Mouse (Mus musculus) adrenal gland, postnatal 36 days (tissue): Measurements from ENCODE around the gene Chrm5. TPM values are rescaled to one million over a fixed set of nuclear protein-coding genes. Genes with fewer than 3 reads are reported as not detected.
A peak's percentile ranks its signal among the peaks of the same experiment; 100 is the strongest.

Experiments
- DNase-seq, 2 experiments: peaks; one replicate each; pipeline ENCODE4 v3.0.0; 2021; ENCODE audit warnings: mixed read lengths in 1 of 2
- long read RNA-seq, 2 experiments: library from polyadenylated mRNA; stranded (forward); transcript quantifications; one replicate each; pipeline ENCODE4 v2.0.0; 2021; ENCODE audit warnings: borderline sequencing depth in 2 of 2
- total RNA-seq, 2 experiments: library from RNA; stranded (reverse); gene quantifications; 2 replicates each; pipeline ENCODE4 v1.2.3; 2021

Chrm5 gene
- total RNA-seq: not detected
- long read RNA-seq, experiment 1: 0 reads
- long read RNA-seq, experiment 2: 0 reads

DNA sequence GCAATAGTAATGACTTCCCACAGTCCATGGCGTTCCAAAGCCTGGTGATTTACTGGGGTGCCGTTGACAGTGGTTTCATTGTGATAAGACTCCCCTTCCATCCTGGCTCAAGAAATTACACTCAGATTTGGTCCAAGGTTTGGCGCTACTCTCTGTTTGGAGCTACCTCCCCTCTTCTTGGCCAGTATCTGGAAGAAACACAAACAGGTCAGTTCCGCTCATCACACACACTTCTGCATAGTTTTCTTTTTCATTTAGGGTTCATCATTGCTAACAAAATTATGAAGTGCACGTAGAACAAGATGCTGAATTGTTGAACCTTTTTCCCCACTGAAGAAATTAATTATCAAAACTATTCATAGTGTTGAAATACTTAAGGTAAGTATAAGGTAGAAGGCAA, at the start of gene Chrm5:
Chrm5 (minus strand) TSS at position 101 of the 400 bp plus-strand sequence.
- no peak for DNase-seq

DNA sequence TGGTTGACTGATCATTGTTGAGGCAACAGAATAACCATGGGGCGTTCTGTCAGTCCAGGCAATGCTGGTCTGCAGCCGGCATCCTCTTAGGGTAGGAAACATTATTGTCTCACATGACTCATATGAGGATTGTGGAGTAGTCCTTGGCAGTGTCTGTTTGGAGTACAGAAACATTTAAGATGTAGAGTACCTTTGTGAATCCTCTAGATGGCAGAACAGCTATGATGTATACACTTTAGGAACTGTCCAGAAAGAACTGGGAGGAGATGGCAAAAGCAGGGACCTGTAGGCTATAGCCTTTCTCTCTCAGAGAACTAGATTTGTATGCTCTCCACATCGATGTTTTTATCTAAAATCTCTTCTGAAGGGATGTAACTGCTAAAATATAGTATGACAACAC, 46.4 kb upstream of the Chrm5 start:
- no peak for DNase-seq

DNA sequence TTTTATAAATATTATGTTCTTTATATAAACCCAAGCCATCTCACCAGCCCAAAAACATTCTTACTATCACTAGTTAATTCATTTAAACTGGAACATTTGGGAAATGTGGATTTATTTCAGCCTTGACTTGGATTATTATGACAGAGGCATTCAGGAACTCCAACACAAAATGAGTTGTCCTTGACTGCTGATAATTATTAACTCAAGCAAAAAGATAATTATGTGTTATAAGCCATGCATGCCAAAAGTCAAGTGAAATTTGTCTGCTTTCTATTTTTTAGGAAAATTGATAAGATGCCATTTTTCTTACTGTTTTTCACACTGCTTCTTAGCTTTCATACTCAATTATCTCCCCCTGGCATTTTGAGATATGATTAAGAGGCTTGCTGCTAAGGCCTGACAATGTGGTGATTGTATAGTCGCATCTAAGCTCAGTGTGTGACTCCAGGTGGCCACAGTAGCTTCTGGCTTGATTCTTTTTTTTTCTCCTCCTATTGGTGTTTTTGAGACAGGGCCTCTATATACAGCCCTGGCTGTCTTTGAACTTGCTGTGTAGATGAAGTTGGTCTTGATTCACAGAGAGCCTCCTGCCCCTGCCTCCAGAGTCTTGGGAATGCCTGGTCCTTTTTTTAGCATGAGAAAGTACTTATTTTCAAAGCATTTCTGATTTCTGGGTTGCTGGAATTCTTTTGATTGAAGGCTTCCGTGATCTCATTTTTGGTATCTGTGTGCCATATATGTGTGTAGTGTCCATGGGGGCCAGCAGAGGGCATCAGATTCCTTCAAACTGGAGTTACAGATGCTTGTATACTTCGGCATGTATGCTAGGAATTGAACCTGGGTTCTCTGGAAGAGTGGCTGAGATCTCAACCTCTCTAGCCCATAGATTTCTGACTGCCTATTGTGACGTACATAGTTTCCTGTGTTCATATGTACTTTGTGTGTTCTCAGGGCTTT, 40.2 kb upstream of the Chrm5 start:
- DNase-seq: no peak

DNA sequence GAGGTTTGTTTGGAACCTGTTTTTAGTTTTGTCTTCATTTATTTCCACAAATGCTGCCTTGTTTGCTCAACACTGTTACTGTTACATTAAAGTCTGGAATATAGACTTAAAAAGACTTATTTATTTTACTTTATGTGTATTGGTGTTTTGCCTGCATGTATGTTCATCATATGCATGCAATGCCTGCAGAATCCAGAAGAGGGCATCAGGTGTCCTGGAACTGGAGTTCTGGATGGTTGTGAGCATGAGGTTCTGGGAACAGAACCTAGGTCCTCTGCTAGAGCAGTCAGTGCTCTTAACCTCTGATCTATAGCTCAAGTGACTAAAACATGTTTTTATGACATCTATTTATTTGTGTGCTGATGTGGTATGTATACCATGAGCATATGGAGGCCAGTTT, 38.0 kb upstream of the Chrm5 start:
- no peak for DNase-seq

DNA sequence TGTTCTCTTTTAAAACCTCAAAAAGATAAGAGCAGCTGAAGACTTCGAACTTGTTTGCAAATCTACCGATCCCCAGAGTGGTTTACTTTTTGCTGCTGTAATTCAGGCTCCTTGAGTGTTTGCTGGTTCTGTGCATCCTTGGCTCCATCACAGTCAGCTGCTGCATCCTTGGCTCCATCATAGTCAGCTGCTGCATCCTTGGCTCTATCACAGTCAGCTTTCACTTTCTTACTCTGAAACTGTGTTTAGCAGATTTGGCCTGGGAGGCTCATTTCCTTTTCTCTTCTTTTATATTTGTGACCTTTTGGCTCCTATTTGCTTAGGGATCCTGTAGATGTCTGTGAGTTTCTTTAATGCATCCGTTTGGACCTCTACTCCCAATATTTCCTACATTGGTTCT, 36.6 kb upstream of the Chrm5 start:
- no peak for DNase-seq

DNA sequence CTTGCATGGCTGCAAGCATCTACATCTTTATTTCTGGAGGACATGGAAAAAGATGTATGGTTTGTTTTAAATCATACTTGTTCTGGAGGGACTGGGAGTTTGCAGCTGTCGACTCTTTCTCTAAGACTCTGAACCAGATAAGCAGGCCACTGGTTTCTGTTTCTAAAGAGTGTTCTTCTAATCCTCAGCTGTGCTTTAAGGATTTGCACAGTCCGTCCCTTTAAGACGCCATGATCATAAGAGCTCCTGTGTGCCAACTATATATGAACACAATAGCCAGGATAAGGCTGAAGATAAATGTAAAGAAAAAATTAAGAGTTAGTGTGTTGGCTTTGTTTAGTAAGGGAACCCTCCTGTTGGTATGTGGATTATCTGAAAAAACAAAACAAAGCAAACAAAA, 36.2 kb upstream of the Chrm5 start:
- DNase-seq: no peak

DNA sequence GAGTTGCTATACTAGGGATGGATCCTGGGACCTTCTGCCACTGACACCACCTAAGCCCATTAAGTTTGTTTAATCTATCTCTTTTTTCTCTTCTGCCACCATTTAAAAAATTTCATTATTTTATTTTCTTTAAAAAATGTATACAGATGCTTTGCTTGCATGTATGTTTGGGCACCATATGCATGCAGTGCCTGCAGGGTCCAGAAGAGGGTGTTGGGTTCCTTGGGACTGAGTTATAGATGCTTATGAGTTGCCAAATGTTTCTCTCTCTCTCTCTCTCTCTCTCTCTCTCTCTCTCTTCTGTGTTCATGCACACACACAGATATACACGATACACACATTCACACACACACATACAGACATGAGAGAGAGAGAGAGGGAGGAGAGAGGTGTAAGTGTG, 32.5 kb upstream of the Chrm5 start:
- no peak for DNase-seq

DNA sequence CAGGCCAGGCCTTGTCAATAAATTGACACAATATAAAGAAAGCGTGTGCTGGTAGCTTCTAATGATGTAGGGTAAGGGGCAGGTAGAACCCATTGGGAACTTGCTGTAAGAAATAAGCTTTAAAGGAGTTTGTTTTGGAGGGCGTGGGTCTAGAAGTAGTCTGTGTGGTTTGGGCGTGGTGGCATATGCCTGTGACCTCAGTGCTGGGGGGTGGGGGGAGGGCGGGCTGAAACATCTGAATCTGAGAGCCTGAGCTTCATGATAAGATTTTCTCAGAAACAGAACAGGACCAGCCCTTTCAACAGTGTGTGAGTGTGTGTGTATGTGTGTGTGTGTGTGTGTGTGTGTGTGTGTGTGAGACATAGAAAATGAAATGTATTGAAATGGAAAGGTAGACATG, 29.6 kb upstream of the Chrm5 start:
- DNase-seq: no peak

DNA sequence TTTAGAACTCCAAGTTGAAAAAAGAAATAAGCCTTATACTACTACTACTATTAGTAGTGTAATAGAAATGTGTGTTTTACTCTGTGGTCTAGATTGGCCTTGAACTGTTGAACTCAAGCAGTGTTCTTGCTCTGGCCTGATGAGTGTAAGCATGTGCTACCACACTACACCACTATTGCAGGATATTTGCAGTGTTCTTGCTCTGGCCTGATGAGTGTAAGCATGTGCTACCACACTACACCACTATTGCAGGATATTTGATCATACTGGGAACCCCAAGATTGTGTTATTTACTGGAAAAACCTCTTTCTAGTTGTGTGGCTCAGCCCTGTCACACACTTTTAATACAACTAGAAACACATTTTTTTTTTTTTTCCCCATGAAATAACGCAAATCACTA, 26.9 kb upstream of the Chrm5 start:
- DNase-seq: no peak

DNA sequence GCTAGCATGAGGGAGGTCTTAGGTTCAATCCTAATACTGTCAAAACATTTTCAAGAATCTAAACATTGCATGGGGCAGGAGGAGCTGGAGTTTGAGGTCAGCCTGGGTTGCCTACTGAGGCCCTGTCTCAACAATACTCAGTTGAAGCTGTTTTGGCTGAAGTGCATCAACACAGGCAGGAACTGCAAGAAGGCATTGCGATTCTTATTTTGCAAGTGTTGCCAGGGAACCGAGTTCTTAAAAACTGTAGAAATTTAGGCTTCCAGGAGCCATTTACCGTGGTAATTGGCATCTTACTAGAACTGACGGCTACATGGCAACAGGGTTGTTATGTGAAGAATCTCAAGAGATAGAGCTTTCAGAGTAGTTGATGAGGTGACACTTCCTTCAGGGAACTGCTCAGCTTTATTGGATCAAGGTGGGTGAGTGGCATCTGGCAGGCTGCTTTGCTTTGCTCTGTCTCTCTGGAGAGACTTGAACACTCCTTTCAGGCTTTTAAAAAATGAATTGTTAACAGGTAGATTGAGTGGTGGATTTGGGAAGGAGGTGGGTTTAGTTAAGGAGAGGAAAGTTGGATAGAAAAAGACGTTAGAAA, 26.4 kb upstream of the Chrm5 start:
- no peak for DNase-seq

DNA sequence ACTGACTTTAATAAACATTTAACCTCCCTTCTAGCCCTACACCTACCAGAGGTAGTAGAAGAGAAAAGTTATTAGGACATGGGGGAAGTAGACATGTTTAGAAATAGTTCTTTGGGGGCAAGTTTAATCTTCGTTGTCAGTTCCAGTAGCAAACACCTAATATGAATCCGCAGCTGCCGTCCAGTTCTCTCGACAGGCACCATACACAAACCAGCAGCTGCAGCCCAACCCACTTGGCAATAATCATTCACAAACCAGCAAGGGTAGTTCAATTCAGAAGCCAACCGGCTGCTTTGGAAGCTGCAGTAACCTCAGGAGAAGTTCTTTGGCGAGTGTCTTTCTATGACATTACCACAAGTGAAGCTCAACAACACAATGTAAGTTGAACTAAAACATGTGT, 23.4 kb upstream of the Chrm5 start:
- DNase-seq: no peak

DNA sequence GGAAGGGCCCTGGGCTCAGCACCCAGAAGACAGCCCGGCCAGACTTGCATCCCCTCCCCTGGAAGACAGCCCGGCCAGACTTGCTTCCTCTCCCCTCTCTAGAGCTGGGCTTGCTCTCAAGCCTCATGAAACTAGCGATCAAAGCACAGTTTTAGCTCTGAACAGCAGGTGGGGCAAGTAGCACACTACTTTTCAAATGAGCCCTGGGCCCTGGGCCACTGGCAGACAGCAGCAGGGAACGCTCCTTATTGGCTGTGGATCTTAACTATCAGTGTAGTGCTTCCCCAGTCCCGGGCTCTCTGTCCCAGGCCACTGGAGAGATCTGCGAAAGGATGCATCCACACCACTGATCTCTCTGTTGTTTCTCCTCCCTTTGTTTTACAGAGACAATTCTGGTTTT, 20.6 kb upstream of the Chrm5 start:
- peak; percentile 77 to 84 for DNase-seq

DNA sequence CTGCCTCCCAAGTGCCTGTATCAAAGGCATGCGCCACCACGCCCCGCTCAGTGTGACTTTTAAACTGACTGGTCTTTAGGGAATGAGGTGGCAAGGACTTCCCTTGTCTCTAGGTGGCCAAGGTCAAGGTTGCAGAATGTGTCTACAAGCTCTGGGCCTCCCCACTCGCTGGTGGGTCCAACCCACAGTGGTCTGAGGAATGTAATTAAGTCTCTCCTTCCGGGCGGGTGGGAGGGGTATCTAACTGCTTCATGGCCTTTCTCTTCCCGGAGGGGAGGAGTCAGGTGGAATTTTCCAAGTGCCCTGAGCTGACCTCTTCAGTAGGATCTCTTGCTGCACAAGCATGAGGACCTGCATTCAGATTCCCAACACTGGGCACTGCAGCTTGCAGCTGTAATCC, 17.3 kb upstream of the Chrm5 start:
- peak in 1 of 2 experiments; percentile 9 for DNase-seq

DNA sequence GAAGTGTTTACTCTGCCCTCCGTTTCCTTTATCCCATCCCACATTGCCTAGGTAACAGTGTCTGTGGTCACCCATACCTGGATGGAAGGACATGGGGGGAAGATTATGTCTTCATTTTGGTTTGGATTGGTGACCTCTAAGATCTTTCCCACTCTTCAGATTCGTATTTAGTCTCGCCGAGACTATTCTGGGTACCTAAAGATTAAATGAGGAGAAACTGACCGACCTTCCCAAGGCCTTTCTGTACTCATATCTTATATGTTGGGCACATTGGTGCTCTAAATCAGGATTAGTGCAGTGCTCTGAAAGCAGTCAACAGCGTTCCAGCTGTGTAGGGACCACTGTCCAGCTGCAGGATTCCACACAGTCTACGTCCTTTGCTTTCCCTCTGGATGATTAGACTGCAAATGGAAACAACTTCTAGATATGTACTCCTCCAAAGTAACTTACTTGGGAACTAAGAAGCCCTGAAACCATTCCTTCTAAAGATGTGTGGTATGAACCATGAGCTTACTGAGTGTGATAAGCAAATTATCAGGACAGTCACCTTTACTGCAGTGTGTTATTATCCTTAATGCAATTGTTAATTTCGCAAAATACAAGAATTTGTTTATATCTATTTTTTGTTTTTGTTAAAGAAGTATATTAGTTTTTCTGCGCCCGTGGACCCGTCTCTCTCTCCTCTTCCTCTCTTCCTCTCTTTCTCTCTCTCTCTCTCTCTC, 13.1 kb upstream of the Chrm5 start:
- DNase-seq: no peak

DNA sequence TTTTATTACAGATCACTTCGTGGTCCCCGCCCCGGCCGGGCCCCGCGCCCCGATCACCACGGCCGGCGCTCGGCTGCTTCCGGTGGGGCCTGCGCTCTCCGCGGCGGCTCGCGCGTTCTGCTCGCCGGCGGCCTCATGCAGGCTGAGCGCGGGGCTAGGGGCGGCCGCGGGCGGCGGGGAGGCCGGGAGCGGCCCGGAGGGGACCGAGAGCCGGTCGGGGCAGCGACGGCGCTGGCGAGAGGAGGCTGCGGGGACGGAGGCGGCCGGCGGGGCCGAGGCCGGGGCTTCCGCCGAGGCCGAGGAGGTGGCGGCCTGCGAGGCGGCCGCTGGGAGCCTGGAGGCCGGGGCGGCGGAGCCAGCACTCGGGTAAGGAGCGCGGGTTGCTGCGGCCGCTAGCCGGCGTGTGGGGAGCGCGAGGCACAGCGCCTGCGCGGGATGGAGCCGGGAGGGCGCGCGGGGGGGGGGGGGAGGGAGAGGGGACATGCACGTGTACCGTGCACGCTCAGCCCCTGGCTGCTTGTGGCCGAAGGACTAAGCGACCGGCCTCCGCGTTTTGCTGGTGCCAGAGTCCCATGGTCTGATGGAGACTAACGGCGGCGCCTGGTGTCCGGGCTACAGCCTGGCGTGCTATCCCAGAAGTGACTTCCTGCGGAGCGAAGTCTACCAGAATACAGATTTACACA, 12.4 kb upstream of the Chrm5 start, which contains the start of gene Aven:
Aven (plus strand) TSS at position 109 of the 683 bp plus-strand sequence.
- peak; percentile 90 to 93 for DNase-seq

DNA sequence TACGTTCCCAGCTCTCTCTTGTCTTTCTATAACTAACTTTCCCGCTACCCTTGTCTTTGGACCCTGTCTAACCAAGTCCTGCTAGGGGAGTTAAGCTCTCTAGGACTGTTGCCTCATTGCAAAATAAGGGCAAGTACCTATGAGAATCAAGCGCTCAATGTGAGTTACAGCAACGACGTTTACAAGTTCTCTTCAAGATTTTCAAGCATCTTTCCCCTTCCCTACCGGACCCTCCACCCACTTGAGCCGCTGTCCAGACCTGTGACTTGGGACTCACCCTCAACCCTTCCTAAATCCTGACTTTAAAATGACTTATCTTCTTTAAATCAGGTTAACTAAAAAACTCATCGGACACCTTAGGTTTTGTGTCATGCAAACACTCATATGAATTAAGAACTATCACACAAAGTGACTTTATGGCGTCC, 11.9 kb upstream of the Chrm5 start:
- peak; percentile 10 to 13 for DNase-seq

DNA sequence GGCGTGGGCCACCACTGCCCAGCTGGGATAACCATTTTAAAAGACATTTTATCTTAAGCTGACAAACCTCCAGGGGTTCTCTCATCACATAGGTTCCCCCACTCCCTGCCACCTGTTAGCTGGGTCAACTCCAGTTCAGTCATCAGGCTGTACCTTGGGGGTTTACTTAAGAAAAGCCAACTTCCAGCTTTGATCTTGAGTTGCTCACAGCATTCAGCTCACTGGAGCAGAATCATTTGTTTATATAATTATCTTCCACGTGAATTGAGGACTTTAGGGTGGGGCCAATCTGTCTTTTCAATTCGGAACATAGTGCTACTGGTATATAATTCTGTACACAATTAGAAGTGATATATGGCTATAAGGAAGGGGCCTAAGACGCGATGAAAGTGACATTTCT, 11.1 kb upstream of the Chrm5 start:
- DNase-seq: no peak

DNA sequence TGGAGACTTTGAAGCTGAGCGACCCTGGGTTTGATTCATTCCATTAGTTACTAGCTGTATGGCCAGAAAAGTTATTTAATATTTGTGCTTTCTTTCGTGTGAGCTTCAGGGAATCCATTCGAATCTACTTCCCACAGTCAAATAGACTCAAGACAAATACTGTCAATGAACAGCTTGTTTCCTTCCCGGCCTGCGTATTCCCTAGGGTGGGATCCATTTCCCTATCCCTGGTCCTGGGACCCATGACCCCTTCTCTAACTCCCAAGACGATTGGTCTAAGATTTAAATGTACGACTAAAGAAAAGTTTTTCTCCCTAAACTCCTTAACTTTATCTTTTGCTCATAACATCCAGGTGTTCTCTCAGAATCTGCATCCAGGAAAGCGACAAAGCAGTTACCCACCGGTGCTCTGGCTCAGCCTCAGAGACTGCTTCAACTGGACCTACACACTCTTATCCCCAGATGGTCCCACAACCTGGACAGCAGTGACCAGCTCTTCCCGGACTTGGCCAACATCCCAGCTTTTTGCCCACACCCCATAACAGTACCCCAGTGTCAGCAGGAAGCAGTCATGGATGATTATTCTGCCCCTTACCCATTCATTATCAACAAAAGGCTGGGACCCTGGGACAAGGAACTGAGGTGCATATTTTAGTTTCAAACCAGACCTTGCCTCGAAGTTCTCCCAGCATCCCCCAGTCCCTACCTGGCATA, 10.1 kb upstream of the Chrm5 start:
- DNase-seq: no peak

DNA sequence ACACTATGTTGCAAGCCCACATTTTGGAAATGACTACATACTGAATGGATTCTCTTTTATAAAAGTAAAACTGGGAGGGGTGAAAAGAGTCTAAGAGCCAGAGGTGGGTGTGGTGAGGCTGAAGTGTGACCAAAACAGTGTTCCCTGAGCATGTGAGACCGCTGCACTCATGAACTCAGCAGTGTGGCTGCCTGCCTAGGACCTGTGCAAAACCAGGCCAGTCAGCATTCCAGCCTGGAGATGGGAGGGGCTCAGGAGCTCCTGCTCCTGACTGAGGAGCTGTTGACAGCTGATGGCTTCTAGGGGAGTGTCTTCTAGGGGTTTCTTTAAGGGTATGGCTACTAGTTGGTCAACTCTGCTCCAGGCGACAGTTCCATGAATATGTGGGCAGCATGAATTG, 4.3 kb upstream of the Chrm5 start:
- no peak for DNase-seq

DNA sequence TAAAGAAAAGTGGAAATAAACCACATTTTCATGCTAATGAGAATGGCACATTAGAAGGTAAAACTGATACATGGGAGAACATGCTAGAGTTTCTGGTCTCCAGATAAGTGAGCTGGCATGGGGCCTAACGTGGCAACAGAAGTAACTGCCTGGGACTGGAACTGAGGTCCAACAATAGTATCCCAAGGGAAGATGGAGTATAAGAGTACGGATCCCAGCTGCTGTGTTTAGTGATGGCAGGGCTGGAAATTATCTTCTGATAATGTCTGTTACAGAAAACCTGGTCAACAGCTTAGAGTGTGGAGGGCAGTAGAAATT, 2.7 kb upstream of the Chrm5 start:
- no peak for DNase-seq

DNA sequence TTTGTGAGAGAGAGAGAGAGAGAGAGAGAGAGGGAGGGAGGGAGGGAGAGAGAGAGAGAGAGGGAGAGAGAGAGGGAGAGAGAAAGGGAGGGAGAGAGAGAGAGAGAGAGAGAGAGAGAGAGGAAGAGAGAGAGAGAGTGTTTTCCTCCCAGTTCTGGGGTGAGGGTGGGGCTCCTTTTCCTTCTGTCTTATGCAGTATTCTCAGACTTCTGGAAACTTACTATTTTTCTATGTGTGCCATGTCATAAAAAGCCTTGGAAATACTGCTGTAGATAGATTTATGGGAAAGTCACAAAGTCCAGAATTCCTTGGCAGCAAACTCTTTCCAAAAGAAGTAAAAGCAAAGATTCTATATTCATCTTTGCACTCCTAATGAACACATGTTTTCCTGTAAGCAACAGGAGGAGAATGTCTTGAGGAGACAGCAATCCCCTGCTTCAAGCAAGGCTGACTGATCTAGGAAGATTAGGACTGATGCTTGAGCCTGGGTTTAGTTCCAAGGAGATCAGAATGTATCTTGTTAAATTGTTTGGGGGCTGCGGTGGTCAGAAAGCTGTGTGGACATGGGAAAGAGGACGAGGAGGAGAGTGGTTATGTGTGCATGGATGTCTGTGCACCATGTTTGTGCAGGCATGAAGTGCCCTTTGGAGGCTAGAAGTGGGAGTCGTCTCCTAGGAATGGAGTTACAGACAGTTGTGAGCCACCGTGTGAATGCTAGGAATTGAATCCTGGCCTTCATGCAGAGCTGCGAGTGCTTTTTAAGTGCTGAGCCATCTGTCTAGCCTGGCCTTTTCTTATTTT, 2.2 kb upstream of the Chrm5 start:
- DNase-seq: no peak
